Mouse (Mus musculus) spleen, adult 2 months (tissue): ENCODE results near the gene Arpp21. TPM values are rescaled to one million over a fixed set of nuclear protein-coding genes. Genes with fewer than 3 reads are reported as not detected.

Experiments used
- DNase-seq, 2 experiments: peaks; one replicate each; pipeline versions ENCODE4 v3.0.0 to v3.0.0-alpha.2; 2012 to 2021; ENCODE audit warnings: low spot score in 2 of 2, low read depth in 1 of 2
- H3K27ac ChIP-seq: fragments of 200-500 bp; 2 replicates; pipeline ENCODE4 v1.5.1; 2012; ENCODE audit warnings: low read length, inconsistent platforms; ENCODE audit not compliant: insufficient read depth
- H3K27me3 ChIP-seq: fragments of 200-500 bp; 2 replicates; pipeline ENCODE4 v1.6.1; 2012; ENCODE audit warnings: mild to moderate bottlenecking, moderate library complexity, low read length, inconsistent platforms; ENCODE audit not compliant: control insufficient read depth, insufficient read depth
- H3K36me3 ChIP-seq: fragments of 200-500 bp; 2 replicates; pipeline ENCODE4 v1.6.1; 2012; ENCODE audit warnings: mild to moderate bottlenecking, low read length, inconsistent platforms; ENCODE audit not compliant: control insufficient read depth, insufficient read depth
- H3K4me1 ChIP-seq: fragments of 200-500 bp; 2 replicates; pipeline ENCODE4 v1.6.1; 2011; ENCODE audit warnings: inconsistent platforms; ENCODE audit not compliant: control insufficient read depth, insufficient read depth, insufficient read length
- H3K4me3 ChIP-seq: fragments of 200-500 bp; 2 replicates; pipeline ENCODE4 v1.5.1; 2011; ENCODE audit warnings: mild to moderate bottlenecking, inconsistent platforms; ENCODE audit not compliant: insufficient read depth, insufficient read length; ENCODE audit errors: extremely low read depth
- CTCF ChIP-seq: fragments of 200-500 bp; IDR thresholded peaks from 2 replicates; pipeline ENCODE4 v1.5.1; 2011; ENCODE audit warnings: mild to moderate bottlenecking, inconsistent platforms; ENCODE audit not compliant: insufficient read depth, insufficient read length, insufficient replicate concordance; ENCODE audit errors: extremely low read depth
- POLR2A ChIP-seq: fragments of 200-500 bp; IDR thresholded peaks from 2 replicates; pipeline ENCODE4 v1.6.1; 2011; ENCODE audit warnings: low read depth, low read length, inconsistent platforms
- WGBS: fragments of 180-500 bp; shearing (Covaris S2); methylation state at CpG from one replicate; pipeline ENCODE4 v1.1.7; 2018; 5-methylcytosine and 5-hydroxymethylcytosine counted together
- polyA plus RNA-seq: library from polyadenylated mRNA; depleted of rRNA; stranded (reverse); fragments of >200 nt; gene quantifications from 2 replicates; pipeline ENCODE4 v1.2.3, GENCODE M21; 2012

The Arpp21 gene
- polyA plus RNA-seq, 1 experiment, result 0.42 TPM

- Histone ChIP-seq H3K36me3 (no peaks in the 10 kb centered on the region), H3K27ac (no peak overlapping the region), H3K27me3 (no peaks in the 10 kb centered on the region), H3K4me1 (no peaks in the 10 kb centered on the region), H3K4me3 (no peak overlapping the region)
- TF ChIP-seq POLR2A (no peak), CTCF (no peak)
- no peak for DNase-seq
- WGBS, result 85% methylated on average over 2 of the region's 2 CpGs
Observed at GRCm38 (mm10) chr9:112078903-112079302, 156.8 kb downstream of the Arpp21 start.

DNA sequence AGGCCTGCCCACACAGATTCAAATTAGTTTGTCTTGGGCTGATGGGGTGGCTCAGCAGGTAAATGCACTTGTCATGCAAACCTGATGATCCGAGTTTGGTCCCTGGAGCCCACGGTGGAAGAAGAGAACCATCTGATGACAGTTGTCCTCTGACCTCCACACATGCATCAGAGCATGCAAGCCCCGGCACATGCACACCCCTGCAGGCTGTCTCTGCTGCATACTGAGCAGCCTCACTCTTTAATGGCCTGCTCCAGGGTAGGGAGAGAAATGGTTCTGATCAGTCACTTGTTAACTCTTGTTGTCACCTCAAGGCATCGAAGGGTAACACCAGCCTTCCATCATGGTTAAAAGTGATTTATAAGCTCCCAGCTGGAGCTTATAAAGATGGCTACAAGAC is 157.3 kb downstream of the Arpp21 start:
- no peak overlapping the region for H3K27ac ChIP-seq
- WGBS, result 93% methylated on average over 4 of the region's 4 CpGs
- H3K4me3 ChIP-seq, result no peak overlapping the region
- H3K36me3 ChIP-seq, result no peaks in the 10 kb centered on the region
- DNase-seq, result no peak
- no peaks in the 10 kb centered on the region for H3K4me1 ChIP-seq
- no peak for TF ChIP-seq CTCF
- TF ChIP-seq POLR2A, result no peak
- H3K27me3 ChIP-seq, result no peaks in the 10 kb centered on the region

- Histone ChIP-seq H3K4me3 (no peak overlapping the region), H3K4me1 (no peaks in the 10 kb centered on the region), H3K27me3 (no peaks in the 10 kb centered on the region), H3K36me3 (no peaks in the 10 kb centered on the region), H3K27ac (no peak overlapping the region)
- 88% methylated on average over 5 of the region's 5 CpGs for WGBS
- TF ChIP-seq POLR2A (no peak), CTCF (no peak)
- no peak for DNase-seq
Observed at GRCm38 (mm10) chr9:112075273-112075672, 160.5 kb downstream of the Arpp21 start.

DNA sequence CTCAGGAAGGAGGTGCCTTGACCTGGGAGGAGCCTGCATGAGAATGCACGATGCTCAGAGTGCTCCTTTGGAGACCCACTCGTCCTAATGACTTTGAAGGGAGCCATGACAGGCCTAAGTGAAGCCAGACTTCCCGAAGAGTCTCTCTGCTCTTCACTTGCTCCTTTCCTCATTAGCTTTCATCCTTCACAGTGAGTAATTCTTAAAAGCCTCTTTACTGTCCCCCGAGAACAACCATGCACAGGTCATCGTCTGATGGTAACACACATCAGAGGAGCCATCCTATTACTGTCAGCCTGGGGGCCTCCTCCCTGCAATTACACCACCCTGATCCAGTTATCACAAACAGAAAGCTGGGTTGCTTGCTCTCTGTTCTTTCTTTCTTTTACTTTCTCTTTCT is 160.9 kb downstream of the Arpp21 start:
- 72% methylated on average over 5 of the region's 5 CpGs for WGBS
- no peak for DNase-seq
- H3K36me3 ChIP-seq, result no peaks in the 10 kb centered on the region
- no peak overlapping the region for H3K27ac ChIP-seq
- no peaks in the 10 kb centered on the region for H3K27me3 ChIP-seq
- H3K4me3 ChIP-seq, result no peak overlapping the region
- H3K4me1 ChIP-seq, result no peaks in the 10 kb centered on the region
- TF ChIP-seq POLR2A (no peak), CTCF (no peak)

- DNase-seq, result no peak
- TF ChIP-seq POLR2A (no peak), CTCF (no peak)
- no peaks in the 10 kb centered on the region for H3K36me3 ChIP-seq
- H3K4me3 ChIP-seq, result no peak overlapping the region
- 70% methylated on average over 3 of the region's 3 CpGs for WGBS
- H3K27me3 ChIP-seq, result no peaks in the 10 kb centered on the region
- H3K27ac ChIP-seq, result no peak overlapping the region
- H3K4me1 ChIP-seq, result peaks cover 2% of the 10 kb centered on the region; the same call in 1 of the 2 replicates
Observed at GRCm38 (mm10) chr9:112071368-112071767, 164.4 kb downstream of the Arpp21 start.

GRCm38 (mm10) chr9:112070961-112071360 is 164.8 kb downstream of the Arpp21 start:
- DNase-seq, result no peak
- Histone ChIP-seq H3K27me3 (no peaks in the 10 kb centered on the region), H3K4me1 (peaks cover 2% of the 10 kb centered on the region; the same call in 1 of the 2 replicates), H3K4me3 (no peak overlapping the region), H3K36me3 (no peaks in the 10 kb centered on the region), H3K27ac (no peak overlapping the region)
- WGBS, result 84% methylated on average over 5 of the region's 5 CpGs
- TF ChIP-seq CTCF (no peak), POLR2A (no peak)

- no peak overlapping the region for H3K4me3 ChIP-seq
- DNase-seq, result no peak
- no peaks in the 10 kb centered on the region for H3K27me3 ChIP-seq
- H3K4me1 ChIP-seq, result peaks cover 2% of the 10 kb centered on the region; the same call in 1 of the 2 replicates
- TF ChIP-seq CTCF, result no peak
- no peak for TF ChIP-seq POLR2A
- H3K36me3 ChIP-seq, result no peaks in the 10 kb centered on the region
- H3K27ac ChIP-seq, result no peak overlapping the region
- 91% methylated on average over 5 of the region's 5 CpGs for WGBS
Observed at GRCm38 (mm10) chr9:112068250-112068649, 167.5 kb downstream of the Arpp21 start.
